Mouse (Mus musculus) Muller cell, postnatal 12 days (primary cell): Measurements from ENCODE around the gene Wtip.
"Not testable (repeated sequence)": the region's sequence is repeated elsewhere in the genome, so short reads cannot be mapped to it uniquely, and the experiment has no call there.

Experiments
- DNase-seq: peaks from one replicate; pipeline ENCODE4 v3.0.0-alpha.2; 2015; ENCODE audit errors: inconsistent ontology term

Gene Wtip

GRCm38 (mm10) chr7:34120636-34121035 lies 12.4 kb downstream of the Wtip start:
- DNase-seq = not testable (repeated sequence)

- DNase-seq = no peak
Observed at GRCm38 (mm10) chr7:34116601-34117000, 16.5 kb downstream of the Wtip start.

GRCm38 (mm10) chr7:34109190-34109589 lies 23.9 kb downstream of the Wtip start:
- DNase-seq = no peak

GRCm38 (mm10) chr7:34101276-34101675 lies 31.8 kb downstream of the Wtip start:
- no peak for DNase-seq

GRCm38 (mm10) chr7:34100002-34100401 lies 33.1 kb downstream of the Wtip start:
- DNase-seq = no peak

GRCm38 (mm10) chr7:34094911-34095481 lies 38.1 kb downstream of the Wtip start, which contains the start of gene Scgb1b30:
Gene Scgb1b30, plus strand, starts transcription at chr7:34095431.
- DNase-seq = no peak

GRCm38 (mm10) chr7:34068132-34068531 lies 64.9 kb downstream of the Wtip start:
- not testable (repeated sequence) for DNase-seq
